Mouse (Mus musculus) liver (tissue): Measurements from ENCODE around the gene Odaph.
A peak's percentile ranks its signal among the peaks of the same experiment; 100 is the strongest.
"Not testable (repeated sequence)": the region's sequence is repeated elsewhere in the genome, so short reads cannot be mapped to it uniquely, and the experiment has no call there.

Source experiments
- DNase-seq: peaks from one replicate; pipeline ENCODE4 v3.0.0-alpha.2; 2020; ENCODE audit warnings: mixed read lengths

The Odaph gene

GRCm38 (mm10) chr5:91987236-91987635, at the start of gene Odaph:
Gene Odaph (plus strand): TSS chr5:91987475.
- no peak for DNase-seq

DNA sequence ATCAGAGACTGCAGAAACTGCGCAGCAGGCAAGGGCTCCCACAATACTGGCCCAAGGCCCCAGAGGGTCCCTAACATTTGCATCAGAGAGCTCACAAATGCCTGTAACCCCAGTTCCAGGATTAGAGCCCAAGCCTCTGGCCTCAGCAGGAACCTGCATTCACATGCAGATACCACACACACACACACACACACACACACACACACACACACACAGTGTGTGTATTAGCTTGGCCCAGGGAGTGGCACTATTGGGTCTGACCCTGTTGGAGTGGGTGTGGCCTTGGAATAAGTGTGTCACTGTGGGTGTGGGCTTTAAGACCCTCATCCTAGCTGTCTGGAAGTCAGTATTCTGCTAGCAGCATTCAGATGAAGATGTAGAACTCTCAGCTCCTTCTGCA, 41.7 kb upstream of the Odaph start:
- not testable (repeated sequence) for DNase-seq

GRCm38 (mm10) chr5:91947008-91947407, 40.3 kb upstream of the Odaph start:
- DNase-seq = no peak

DNA sequence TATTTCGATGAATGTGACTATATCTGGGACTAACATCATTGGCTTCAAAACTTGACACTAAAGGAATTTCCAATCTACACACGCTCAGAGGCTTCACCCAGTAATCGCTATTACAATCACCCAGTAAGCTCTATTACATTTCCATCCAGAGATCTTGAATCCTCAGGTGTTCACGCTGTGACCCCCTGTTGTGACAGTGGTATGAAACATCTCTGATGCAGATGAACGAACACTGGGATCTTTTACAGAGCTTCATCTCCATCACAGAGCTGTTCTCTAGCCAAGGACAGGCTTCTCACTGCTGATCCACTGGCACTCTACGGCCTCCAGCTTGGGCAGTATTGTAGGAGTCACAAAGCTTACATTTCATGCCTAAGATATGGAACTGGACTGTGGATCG, 37.8 kb upstream of the Odaph start:
- no peak for DNase-seq

DNA sequence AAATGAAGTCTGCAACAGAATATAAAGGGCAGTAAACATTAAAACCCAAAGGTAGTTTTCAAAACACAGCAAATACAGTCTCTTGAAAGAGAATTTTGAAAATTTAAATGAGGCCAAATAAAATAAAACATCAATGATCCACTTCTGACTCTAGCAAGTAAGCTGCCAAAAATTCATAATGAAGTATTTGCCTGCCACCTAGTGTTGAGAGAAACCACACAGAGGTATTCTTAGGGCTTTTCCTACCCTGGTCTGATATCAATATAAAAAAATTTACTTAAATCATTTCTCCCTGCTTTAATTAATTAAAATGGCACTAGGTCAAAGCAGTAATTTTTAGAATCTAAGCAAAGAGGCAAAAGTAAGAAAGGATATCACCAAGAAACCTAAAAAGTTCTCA, 35.9 kb upstream of the Odaph start:
- DNase-seq = no peak

GRCm38 (mm10) chr5:91956991-91957760, 30.1 kb upstream of the Odaph start:
- DNase-seq = no peak

- DNase-seq = peak; percentile 25
Measured at GRCm38 (mm10) chr5:91959096-91959495, 28.2 kb upstream of the Odaph start.

GRCm38 (mm10) chr5:91959986-91960385, 27.3 kb upstream of the Odaph start:
- DNase-seq = no peak

DNA sequence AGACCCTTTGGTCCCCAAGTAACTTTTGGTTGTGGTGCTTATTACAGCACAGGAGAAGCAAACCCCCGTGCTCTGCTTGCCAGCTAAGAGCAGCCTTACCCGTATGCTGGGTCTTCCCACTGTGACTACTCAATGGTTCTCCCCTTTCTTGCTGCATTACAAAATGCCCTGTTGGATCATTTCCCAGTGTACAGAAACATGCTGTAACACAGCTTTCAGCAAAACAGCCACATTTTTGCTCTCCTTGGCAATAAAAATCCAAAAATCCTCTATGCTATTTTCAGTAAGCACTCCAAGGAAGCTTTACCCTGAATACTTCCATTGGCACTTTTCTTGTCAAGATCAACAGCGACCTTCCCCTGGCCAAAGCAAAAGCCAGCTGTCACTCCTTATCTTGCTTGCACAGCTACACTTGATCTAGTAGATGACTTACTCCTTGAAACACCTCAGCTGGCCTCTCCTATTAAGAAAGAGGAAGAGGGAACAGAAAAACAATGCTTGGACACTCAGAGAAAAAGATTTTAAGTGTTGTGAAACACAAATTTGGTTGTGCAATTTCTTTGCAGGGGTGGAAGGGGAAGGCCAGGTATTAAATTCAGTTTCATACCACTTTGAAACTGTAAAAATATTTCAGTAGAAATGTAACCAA, 26.5 kb upstream of the Odaph start:
- DNase-seq = peak; percentile 75

DNA sequence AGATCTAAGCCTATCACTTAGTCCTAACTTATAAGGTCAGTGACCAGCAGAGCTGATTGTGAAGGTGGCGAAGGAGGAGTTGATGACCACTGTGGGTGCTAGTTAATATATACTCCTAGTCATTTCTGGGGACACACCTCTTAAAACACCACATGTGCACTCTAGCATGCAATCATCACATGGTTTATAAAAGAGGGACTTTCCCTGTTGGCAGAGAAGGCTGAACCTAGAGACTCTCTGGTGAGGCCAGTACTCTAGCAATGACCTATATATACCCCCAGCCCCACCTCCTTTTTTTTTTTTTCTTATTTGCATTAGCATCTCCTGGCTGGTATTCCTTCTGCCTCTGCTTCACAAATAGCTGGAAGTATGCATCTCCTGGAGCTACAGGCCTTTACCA, 25.9 kb upstream of the Odaph start:
- no peak for DNase-seq

DNA sequence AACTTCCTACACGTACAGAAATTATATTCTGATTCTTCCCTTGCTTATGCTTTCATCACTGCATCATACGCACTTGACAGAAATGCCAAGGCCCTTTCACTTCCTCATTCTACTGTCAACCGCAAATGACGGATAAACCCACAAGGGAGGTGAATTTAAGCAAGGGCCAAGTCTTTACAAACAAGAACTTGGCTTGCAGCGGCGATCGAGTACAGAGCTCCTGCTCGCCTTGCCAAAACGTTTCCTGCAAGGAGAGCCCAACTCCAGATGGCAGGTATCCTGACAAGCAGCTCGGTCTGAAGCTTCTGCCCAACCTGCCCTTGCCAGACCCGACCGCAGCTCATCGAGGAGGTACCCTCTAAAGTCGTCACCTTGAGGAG, 25.0 kb upstream of the Odaph start:
- no peak for DNase-seq

DNA sequence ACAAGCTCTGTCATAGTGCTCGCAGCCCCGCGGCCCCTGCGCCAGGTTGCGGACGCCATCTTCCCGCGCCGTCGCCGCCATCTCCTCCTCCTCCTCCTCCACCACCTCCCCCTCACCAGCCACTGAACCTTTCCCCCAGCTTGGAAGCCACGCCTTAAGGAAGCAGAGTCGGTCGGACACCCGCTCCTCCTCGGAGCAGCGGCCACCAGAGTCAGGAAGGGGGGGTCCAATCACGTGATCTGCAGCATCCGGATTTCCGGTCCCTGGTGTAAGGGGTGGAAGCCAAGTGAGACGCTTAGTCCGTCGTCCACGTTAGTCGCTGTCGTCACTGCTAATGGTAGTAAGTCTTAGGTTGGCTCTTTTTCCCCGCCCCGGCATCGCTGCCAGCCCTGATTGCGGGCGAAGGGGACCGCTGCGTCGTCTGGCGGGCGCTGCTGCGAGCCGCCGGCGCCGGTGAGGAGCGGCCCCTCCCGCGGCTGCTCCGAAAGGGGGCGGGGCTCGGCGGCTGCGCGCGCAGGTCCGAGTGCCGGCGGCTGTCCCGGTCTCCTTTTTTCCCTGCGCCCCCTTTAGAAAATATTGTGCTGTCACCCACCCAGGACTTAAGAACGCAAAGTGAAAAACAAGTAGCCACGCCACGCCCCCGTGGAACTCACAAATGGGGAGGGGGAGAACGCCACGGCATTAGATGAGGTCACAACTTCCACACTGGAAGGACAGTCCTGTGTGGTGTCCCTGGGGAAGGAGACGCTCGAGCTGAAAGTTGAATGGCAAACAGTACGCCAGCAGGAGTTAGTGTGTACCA, 24.4 kb upstream of the Odaph start, which contains the start of gene Rchy1:
Rchy1 (minus strand) TSS at position 430 of the 802 bp plus-strand sequence.
- peak; percentile 94 for DNase-seq

DNA sequence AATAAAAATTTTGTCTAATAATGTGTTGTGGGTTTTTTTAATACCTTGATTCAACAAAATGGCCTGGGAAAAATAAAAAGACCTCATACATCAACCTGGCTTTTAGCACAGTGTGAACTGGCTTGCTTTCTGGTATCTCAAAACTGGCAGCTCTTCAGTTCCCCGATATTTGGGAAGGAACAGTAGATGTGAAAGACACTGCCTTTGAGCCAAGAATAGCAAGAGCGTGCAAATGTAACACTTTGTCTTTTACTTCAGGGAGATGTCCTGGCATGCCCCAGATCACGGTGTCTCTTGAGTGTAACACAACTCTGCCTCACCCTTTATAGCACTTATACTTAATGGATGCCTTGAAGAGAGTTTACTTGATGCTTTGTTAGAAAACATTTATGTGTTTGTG, 15.2 kb upstream of the Odaph start:
- DNase-seq = no peak

GRCm38 (mm10) chr5:91974002-91974401, 13.3 kb upstream of the Odaph start:
- no peak for DNase-seq

- no peak for DNase-seq
Measured at GRCm38 (mm10) chr5:91975758-91976157, 11.5 kb upstream of the Odaph start.

GRCm38 (mm10) chr5:91976566-91977396, 10.5 kb upstream of the Odaph start:
- DNase-seq = no peak

- DNase-seq = no peak
Measured at GRCm38 (mm10) chr5:91977397-91977770, 9.9 kb upstream of the Odaph start.

- no peak for DNase-seq
Measured at GRCm38 (mm10) chr5:91981176-91981840, 6.0 kb upstream of the Odaph start.

- DNase-seq = no peak
Measured at GRCm38 (mm10) chr5:91983490-91983889, 3.8 kb upstream of the Odaph start.

- no peak for DNase-seq
Measured at GRCm38 (mm10) chr5:91985721-91986120, 1.6 kb upstream of the Odaph start.

GRCm38 (mm10) chr5:91987799-91988198, 524 bp downstream of the Odaph start:
- DNase-seq = no peak

GRCm38 (mm10) chr5:91989261-91989660, 2.0 kb downstream of the Odaph start:
- DNase-seq = no peak
